Mouse (Mus musculus): ENCODE measurements around the gene Gm20388.

- no peak for TF ChIP-seq CTCF (IDR thresholded peaks at IDR 0.05; ENCODE audit: insufficient read depth, low read depth, low read length)
- no peak for TF ChIP-seq POLR2A (IDR thresholded peaks at IDR 0.05; ENCODE audit: insufficient read depth, low read depth, low read length)
Observed at GRCm38 (mm10) chr8:122022705-122023104, 2112.1 kb downstream of the Gm20388 start.

Measured in olfactory bulb, adult 2 months (tissue).